Mouse (Mus musculus) adrenal gland, postnatal 4 days (tissue): ENCODE results near the gene Muc1. TPM values are rescaled to one million over a fixed set of nuclear protein-coding genes. Genes with fewer than 3 reads are reported as not detected.

Experiments
- DNase-seq, 2 experiments: peaks; one replicate each; pipeline ENCODE4 v3.0.0; 2021 to 2022; ENCODE audit warnings: low spot score in 2 of 2, mixed read lengths in 2 of 2
- long read RNA-seq, 2 experiments: library from polyadenylated mRNA; stranded (forward); transcript quantifications; one replicate each; pipeline ENCODE4 v2.0.0; 2021
- total RNA-seq, 2 experiments: library from RNA; stranded (reverse); gene quantifications; 2 replicates each; pipeline ENCODE4 v1.2.3; 2021

Gene Muc1
- 1 to 10 TPM; 1.2 to 8.9 TPM for total RNA-seq
- long read RNA-seq, experiment 1: 0 reads
- long read RNA-seq, experiment 2, partial matches to known transcripts: 0 of 1 reads
- long read RNA-seq, experiment 2, other reads (novel, unspliced or antisense): 0 of 1 reads

GRCm38 (mm10) chr3:89228836-89229235 is at the start of gene Muc1:
Muc1 (plus strand) TSS chr3:89229057.
- no peak for DNase-seq

- DNase-seq: no peak
Observed at GRCm38 (mm10) chr3:89181749-89182500, 46.9 kb upstream of the Muc1 start.

- DNase-seq: no peak
Observed at GRCm38 (mm10) chr3:89182531-89183057, 46.3 kb upstream of the Muc1 start.

- DNase-seq: peak; percentile 62 to 74
Observed at GRCm38 (mm10) chr3:89183058-89183958, 45.5 kb upstream of the Muc1 start, which contains the start of gene Fam189b. Fam189b (plus strand) TSS chr3:89183143.

- no peak for DNase-seq
Observed at GRCm38 (mm10) chr3:89183959-89184315, 44.9 kb upstream of the Muc1 start.

- no peak for DNase-seq
Observed at GRCm38 (mm10) chr3:89187197-89187596, 41.7 kb upstream of the Muc1 start.

GRCm38 (mm10) chr3:89187690-89188477 is 41.0 kb upstream of the Muc1 start:
- DNase-seq: no peak

GRCm38 (mm10) chr3:89188478-89188875 is 40.4 kb upstream of the Muc1 start:
- DNase-seq: no peak

- DNase-seq: no peak
Observed at GRCm38 (mm10) chr3:89190436-89190835, 38.4 kb upstream of the Muc1 start.

- DNase-seq: no peak
Observed at GRCm38 (mm10) chr3:89193351-89193750, 35.5 kb upstream of the Muc1 start.

- no peak for DNase-seq
Observed at GRCm38 (mm10) chr3:89193853-89194252, 35.0 kb upstream of the Muc1 start.

- DNase-seq: peak; percentile 63 to 85
Observed at GRCm38 (mm10) chr3:89195979-89196877, 32.6 kb upstream of the Muc1 start.

GRCm38 (mm10) chr3:89199839-89200238 is 29.0 kb upstream of the Muc1 start:
- no peak for DNase-seq

GRCm38 (mm10) chr3:89202253-89203141 is 26.4 kb upstream of the Muc1 start, which contains the start of gene Gba:
Gba (plus strand) TSS chr3:89202928.
- peak; percentile 52 to 64 for DNase-seq

GRCm38 (mm10) chr3:89203142-89203514 is 25.7 kb upstream of the Muc1 start:
- DNase-seq: no peak

- no peak for DNase-seq
Observed at GRCm38 (mm10) chr3:89206079-89206478, 22.8 kb upstream of the Muc1 start.

- no peak for DNase-seq
Observed at GRCm38 (mm10) chr3:89206695-89207094, 22.2 kb upstream of the Muc1 start.

- no peak for DNase-seq
Observed at GRCm38 (mm10) chr3:89208075-89208657, 20.7 kb upstream of the Muc1 start.
